10 mouse cellular contexts compared by ENCODE assay signal in the genomic region with DNA sequence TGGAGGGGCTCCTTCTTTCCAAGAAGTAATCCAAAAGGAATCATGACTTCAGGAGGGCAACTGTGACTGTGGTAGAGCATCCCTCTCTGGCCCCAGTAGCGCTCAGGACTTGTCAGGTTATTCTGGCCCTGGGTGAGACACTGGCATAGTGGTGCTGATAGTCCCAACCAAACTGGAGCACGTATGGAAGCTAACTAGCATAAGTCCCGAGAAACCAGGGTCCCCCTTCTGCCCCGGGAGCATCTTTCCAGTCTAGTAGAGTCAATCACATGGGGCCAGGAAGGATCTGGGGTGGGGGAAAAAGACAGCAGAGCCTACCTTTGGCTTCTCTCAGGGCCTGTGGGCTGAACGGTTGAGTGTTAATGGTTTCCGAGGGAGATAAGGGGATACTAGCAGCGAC. TPM values are rescaled to one million over a fixed set of nuclear protein-coding genes. Genes with fewer than 3 reads are reported as not detected.
DNase-seq lines count a peak whose midpoint lies in the region; ATAC-seq and TF ChIP-seq lines count a peak whose summit lies in the region.
"Had no signal": no experiment of that assay in that cellular context is flagged by ENCODE, and none has a peak within 500 bp of the region (broad histone marks: within the 10 kb centered on the region; RNA-seq: fewer than 3 reads in every experiment).

No protein-coding gene starts in this region.

- TF ChIP-seq EP300 in ES-Bruce4 (IDR thresholded peaks at IDR 0.05; ENCODE audit: insufficient read depth, low read depth, low read length), result no peak

- DNase-seq in embryonic facial prominence, embryonic 11.5 days (ENCODE audit: low spot score), result no peak
- DNase-seq in Muller cell, postnatal 12 days (ENCODE audit: inconsistent ontology term), result no peak
- DNase-seq in layer of hippocampus, adult 8-10 months (ENCODE audit: low spot score in 2 of 2), result no peak
- no peak for DNase-seq in frontal cortex, postnatal 10 days (ENCODE audit: low spot score in 2 of 2)
- DNase-seq: heart, adult 2 months; layer of hippocampus, adult 9-11 months had no signal

- no peak overlapping the region for H3K27ac ChIP-seq in ES-Bruce4 (ENCODE audit: insufficient read depth, low read length)
- H3K27ac ChIP-seq in embryonic facial prominence, embryonic 11.5 days (replicated peaks; ENCODE audit: low read depth, low read length), result no peak overlapping the region
- no peak overlapping the region for H3K27ac ChIP-seq in hindbrain, embryonic 15.5 days (replicated peaks)
- H3K27ac ChIP-seq in midbrain, embryonic 12.5 days (replicated peaks), result no peak overlapping the region
- H3K27ac ChIP-seq: heart, adult 2 months; macrophage had no signal

- no peaks in the 10 kb centered on the region for H3K27me3 ChIP-seq in ES-Bruce4 (ENCODE audit: control insufficient read depth, insufficient read depth, low read length, poor library complexity, severe bottlenecking)
- no peaks in the 10 kb centered on the region for H3K27me3 ChIP-seq in embryonic facial prominence, embryonic 11.5 days (ENCODE audit: control insufficient read depth, insufficient read depth, low read length)
- H3K27me3 ChIP-seq in hindbrain, embryonic 15.5 days, result no peaks in the 10 kb centered on the region
- peaks cover 44% of the 10 kb centered on the region for H3K27me3 ChIP-seq in midbrain, embryonic 12.5 days

- no peaks in the 10 kb centered on the region for H3K9me3 ChIP-seq in ES-Bruce4 (replicated peaks; ENCODE audit: control insufficient read depth, insufficient read depth, low read length, poor library complexity, severe bottlenecking)
- no peaks in the 10 kb centered on the region for H3K9me3 ChIP-seq in embryonic facial prominence, embryonic 11.5 days (replicated peaks; ENCODE audit: control insufficient read depth, low read length)
- no peaks in the 10 kb centered on the region for H3K9me3 ChIP-seq in hindbrain, embryonic 15.5 days
- H3K9me3 ChIP-seq in midbrain, embryonic 12.5 days, result no peaks in the 10 kb centered on the region

- TF ChIP-seq CTCF in ES-Bruce4 (IDR thresholded peaks at IDR 0.05; ENCODE audit: low read depth, low read length), result no peak

- H3K4me1 ChIP-seq in ES-Bruce4 (ENCODE audit: control insufficient read depth, insufficient read depth, low read length), result no peaks in the 10 kb centered on the region
- no peaks in the 10 kb centered on the region; the same call in 1 of the 2 replicates for H3K4me1 ChIP-seq in embryonic facial prominence, embryonic 11.5 days (ENCODE audit: control insufficient read depth, insufficient read depth, low read length)
- H3K4me1 ChIP-seq in hindbrain, embryonic 15.5 days (replicated peaks), result peaks cover 18% of the 10 kb centered on the region
- H3K4me1 ChIP-seq in midbrain, embryonic 12.5 days, result peaks cover 14% of the 10 kb centered on the region

- ATAC-seq in embryonic facial prominence, embryonic 11.5 days (replicated peaks; ENCODE audit: insufficient number of reproducible peaks, low FRiP score, low TSS enrichment, low read depth), result no peak
- ATAC-seq in hindbrain, embryonic 15.5 days (ENCODE audit: low FRiP score, low read depth), result no peak
- no peak for ATAC-seq in midbrain, embryonic 12.5 days (ENCODE audit: low FRiP score, low read depth)

- no peak overlapping the region for H3K4me3 ChIP-seq in ES-Bruce4 (ENCODE audit: low read depth, low read length)
- peak overlapping the region; percentile 51 for H3K4me3 ChIP-seq in embryonic facial prominence, embryonic 11.5 days (ENCODE audit: low read depth, low read length)
- peak overlapping the region; percentile 64; the same call in 1 of the 2 replicates for H3K4me3 ChIP-seq in hindbrain, embryonic 15.5 days
- peak overlapping the region; percentile 52; the same call in 1 of the 2 replicates for H3K4me3 ChIP-seq in midbrain, embryonic 12.5 days
- H3K4me3 ChIP-seq: heart, adult 2 months had no signal

- 71% methylated on average over 7 of the region's 7 CpGs for WGBS in embryonic facial prominence, embryonic 11.5 days
- WGBS in hindbrain, embryonic 15.5 days, result 80% methylated on average over 7 of the region's 7 CpGs
- 79% methylated on average over 7 of the region's 7 CpGs for WGBS in midbrain, embryonic 12.5 days

- no peaks in the 10 kb centered on the region for H3K36me3 ChIP-seq in ES-Bruce4 (ENCODE audit: control insufficient read depth, insufficient read depth, low read length, poor library complexity, severe bottlenecking)
- no peaks in the 10 kb centered on the region for H3K36me3 ChIP-seq in embryonic facial prominence, embryonic 11.5 days (replicated peaks; ENCODE audit: control insufficient read depth, insufficient read depth, low read depth, low read length)
- no peaks in the 10 kb centered on the region for H3K36me3 ChIP-seq in hindbrain, embryonic 15.5 days
- H3K36me3 ChIP-seq in midbrain, embryonic 12.5 days, result no peaks in the 10 kb centered on the region

- peak overlapping the region; percentile 88 for H3K4me2 ChIP-seq in embryonic facial prominence, embryonic 11.5 days (ENCODE audit: low read depth, low read length)
- H3K4me2 ChIP-seq in hindbrain, embryonic 15.5 days, result peak overlapping the region; percentile 96
- H3K4me2 ChIP-seq in midbrain, embryonic 12.5 days (replicated peaks), result peak overlapping the region; percentile 65

- 0 out of 2 replicates have a peak overlapping the region, but pooled peaks have one; percentile 73 for H3K9ac ChIP-seq in ES-Bruce4 (ENCODE audit: low read depth, poor library complexity, severe bottlenecking)
- no peak overlapping the region; the same call in 1 of the 2 replicates for H3K9ac ChIP-seq in embryonic facial prominence, embryonic 11.5 days (replicated peaks; ENCODE audit: low read length)
- peak overlapping the region; percentile 78; the same call in 1 of the 2 replicates for H3K9ac ChIP-seq in hindbrain, embryonic 15.5 days
- no peak overlapping the region for H3K9ac ChIP-seq in midbrain, embryonic 12.5 days (replicated peaks)

- no peak for TF ChIP-seq POLR2A in ES-Bruce4 (IDR thresholded peaks at IDR 0.05; ENCODE audit: insufficient read depth, low read length)

RNA-seq across cellular contexts. Expression of a gene that starts 0.7 kb away (rescaled TPM):
- polyA plus RNA-seq in ES-Bruce4 (2011; ENCODE audit: insufficient read depth, insufficient read length, low read depth, missing spikeins), result 1.8 and 2.8 TPM in 2 replicates
- polyA plus RNA-seq in embryonic facial prominence, embryonic 11.5 days (2014; fragmentation: Nextera tagmentation; extraction: Ambion mirVana), result 4.9 and 5.3 TPM in 2 replicates
- 31.0 and 37.3 TPM in 2 replicates for polyA plus RNA-seq in hindbrain, embryonic 15.5 days (2015; fragmentation: Nextera tagmentation; extraction: Ambion mirVana)
- polyA plus RNA-seq in midbrain, embryonic 12.5 days (2016; fragmentation: Nextera tagmentation; extraction: Ambion mirVana), result 11.5 and 13.6 TPM in 2 replicates
- 100 to 1,000 TPM; 112 to 129 (median 120) TPM for total RNA-seq in layer of hippocampus, adult 8-10 months (2022)
- polyA plus RNA-seq: macrophage had no signal

Comparison
In these comparisons a context has a peak if more than half of its experiments do, and no peak if none do; other contexts are left out.
1. H3K9ac ChIP-seq: peak in ES-Bruce4 (single experiment) and hindbrain, embryonic 15.5 days (single experiment); none in embryonic facial prominence, embryonic 11.5 days (single experiment) and midbrain, embryonic 12.5 days (single experiment).
2. Peak in every context shown above with its lines, with median percentiles within 50 percentile points of each other: H3K4me2 ChIP-seq.